In genomic region chr1:183143246-183143645, GRCm38 (mm10) we compare ENCODE assay signal across 22 mouse cellular contexts.
"Had no signal": no experiment of that assay in that cellular context is flagged by ENCODE, and none has a peak within 500 bp of the region (broad histone marks: within the 10 kb centered on the region; RNA-seq: fewer than 3 reads in every experiment).

No protein-coding gene starts in this region.

- ATAC-seq: lung, postnatal 0 days; midbrain, embryonic 15.5 days had no signal

- H3K9me3 ChIP-seq: kidney, embryonic 15.5 days; liver, embryonic 13.5 days; megakaryocyte, embryonic 14.5 days; midbrain, embryonic 10.5 days; midbrain, embryonic 15.5 days; neural tube, embryonic 12.5 days; neural tube, embryonic 15.5 days had no signal

- H3K9ac ChIP-seq: kidney, embryonic 15.5 days; liver, embryonic 13.5 days; lung, embryonic 14.5 days; midbrain, embryonic 15.5 days; neural tube, embryonic 12.5 days; neural tube, embryonic 15.5 days had no signal

- H3K27me3 ChIP-seq: kidney, embryonic 15.5 days; liver, embryonic 13.5 days; megakaryocyte, embryonic 14.5 days; midbrain, embryonic 15.5 days; neural tube, embryonic 12.5 days; neural tube, embryonic 15.5 days had no signal

- DNase-seq: kidney, adult 11 months; kidney, adult 8-10 months; kidney, postnatal 14 days; kidney, postnatal 4 days; left cerebral cortex, postnatal 4 days; liver, embryonic 13.5 days; lung, embryonic 14.5 days; lung, postnatal 36 days; right cerebral cortex, adult 18-20 months; right cerebral cortex, postnatal 14 days; right cerebral cortex, postnatal 4 days; thymus, adult 2 months; thymus, postnatal 14 days; thymus, postnatal 4 days had no signal

- H3K27ac ChIP-seq: kidney, embryonic 15.5 days; liver, embryonic 13.5 days; midbrain, embryonic 10.5 days; midbrain, embryonic 15.5 days; neural tube, embryonic 12.5 days; neural tube, embryonic 15.5 days; stomach, postnatal 0 days had no signal

- H3K36me3 ChIP-seq: kidney, embryonic 15.5 days; liver, embryonic 13.5 days; midbrain, embryonic 10.5 days; midbrain, embryonic 15.5 days; neural tube, embryonic 12.5 days; neural tube, embryonic 15.5 days had no signal

- H3K4me3 ChIP-seq: kidney, embryonic 15.5 days; liver, embryonic 13.5 days; megakaryocyte, embryonic 14.5 days; midbrain, embryonic 10.5 days; midbrain, embryonic 15.5 days; neural tube, embryonic 12.5 days; neural tube, embryonic 15.5 days had no signal

- H3K4me2 ChIP-seq: kidney, embryonic 15.5 days; liver, embryonic 13.5 days; lung, embryonic 14.5 days; midbrain, embryonic 15.5 days; neural tube, embryonic 12.5 days; neural tube, embryonic 15.5 days had no signal
